Mouse (Mus musculus): ENCODE measurements at regions not wholly inside any gene's neighbourhood (a gene's known extent, or its start where the extent isn't known, plus 50 kb on each side); places are given as distances from the start of the nearest gene placed in this dataset.

- no peak for DNase-seq
Measured at GRCm38 (mm10) chr9:34323571-34323970, 162.1 kb upstream of the Kirrel3 start.

- DNase-seq, result no peak
Measured at GRCm38 (mm10) chr9:34328723-34329122, 157.0 kb upstream of the Kirrel3 start.

DNA sequence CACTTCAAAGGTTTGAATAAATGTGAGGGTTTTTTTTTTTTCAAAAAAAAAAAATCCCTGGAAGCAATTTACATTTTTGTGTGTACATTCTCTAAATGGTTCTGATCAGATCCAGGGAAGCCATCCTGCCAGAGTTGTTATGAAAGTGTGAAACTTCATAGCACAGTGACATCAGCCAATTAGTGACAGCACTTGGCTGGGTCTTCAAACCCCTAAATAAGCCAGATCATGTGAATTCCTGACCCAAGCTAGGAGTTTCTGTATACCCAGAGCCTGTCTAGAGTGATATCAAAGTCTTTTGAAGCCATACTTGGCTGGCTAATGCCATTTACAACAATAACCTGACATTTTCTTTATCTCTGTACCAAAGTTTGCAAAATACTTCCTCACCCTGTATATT, 151.6 kb upstream of the Kirrel3 start:
- DNase-seq, result no peak

DNA sequence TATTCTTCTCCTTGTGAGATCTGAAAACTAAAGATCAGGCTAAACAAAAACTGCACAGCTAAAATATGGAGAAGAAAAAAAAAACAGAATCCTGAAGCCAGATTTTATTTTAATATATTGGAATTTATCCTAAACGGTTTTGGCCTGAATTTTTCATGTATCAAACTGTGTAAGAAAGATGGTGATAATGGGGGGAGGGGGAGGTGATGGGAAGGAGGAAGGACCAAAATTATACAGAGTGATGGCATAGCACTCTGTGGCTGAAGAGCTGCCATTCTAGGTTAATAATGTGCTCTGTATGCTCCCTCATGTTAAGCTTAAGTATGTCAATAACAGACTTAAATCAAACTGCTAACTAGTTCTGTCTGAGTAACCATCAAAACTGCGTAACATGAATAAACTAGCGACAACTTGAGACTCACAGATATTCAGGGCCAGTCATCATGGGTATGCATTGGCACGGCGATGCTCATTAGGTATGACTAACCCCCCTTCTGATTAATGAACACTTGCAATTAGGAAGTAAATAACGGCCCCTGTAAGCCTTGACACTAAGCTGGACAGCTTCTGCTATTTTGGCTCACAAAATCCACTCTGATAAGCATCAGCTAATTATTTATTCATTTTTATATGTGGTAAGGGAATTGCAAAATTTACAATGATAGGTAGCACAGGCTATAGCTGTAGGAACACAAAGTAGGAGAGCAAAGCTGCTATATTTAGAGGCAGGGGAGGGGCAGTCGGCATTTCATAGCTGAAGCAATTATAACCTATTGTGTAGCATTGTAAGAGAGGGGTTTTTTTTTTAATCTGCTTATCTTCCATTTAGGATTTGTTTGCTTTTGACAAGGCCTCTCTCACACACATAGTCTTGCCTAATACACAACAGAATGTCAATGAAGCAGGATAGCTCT, 150.9 kb upstream of the Kirrel3 start:
- no peak for DNase-seq

DNA sequence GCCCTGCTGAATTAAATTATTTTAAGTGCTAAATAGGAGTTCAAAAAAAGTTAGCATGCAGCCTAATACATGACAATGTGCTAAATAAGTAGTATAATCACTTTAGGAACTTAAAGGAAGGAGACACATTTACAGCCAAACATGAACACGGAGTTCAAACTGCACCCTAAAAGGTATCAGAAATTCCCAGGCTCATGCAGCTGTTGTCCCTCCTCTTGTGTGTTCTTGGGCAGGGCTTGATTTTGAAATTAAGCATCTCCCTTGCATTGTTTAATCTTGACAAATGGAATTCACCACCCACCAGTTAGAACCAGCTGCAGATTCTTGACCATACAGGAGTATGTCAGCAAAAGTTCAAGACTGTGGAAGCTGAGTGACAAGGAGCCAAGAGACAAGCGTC, 137.3 kb upstream of the Kirrel3 start:
- DNase-seq, result no peak

DNA sequence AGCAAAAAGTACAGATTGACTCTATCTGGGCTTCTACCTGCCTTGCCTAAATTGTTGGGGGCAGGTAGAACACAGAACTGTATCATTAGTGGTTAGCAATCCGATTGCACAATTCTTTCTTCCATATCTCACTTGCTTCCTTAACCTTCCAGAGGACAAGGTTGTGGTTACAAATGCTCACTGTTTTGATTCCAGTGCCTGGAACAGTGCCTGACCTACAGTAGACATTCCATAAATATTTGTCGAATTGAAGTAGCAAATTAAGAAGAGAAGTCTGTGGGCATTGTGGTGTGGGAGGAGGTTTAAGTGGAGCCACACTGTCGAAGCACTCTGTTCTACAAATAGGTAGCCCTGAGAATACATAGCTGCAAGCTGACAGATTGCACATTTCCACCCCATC, 135.7 kb upstream of the Kirrel3 start:
- DNase-seq, result no peak

GRCm38 (mm10) chr9:34353744-34354143, 131.9 kb upstream of the Kirrel3 start:
- DNase-seq, result no peak

DNA sequence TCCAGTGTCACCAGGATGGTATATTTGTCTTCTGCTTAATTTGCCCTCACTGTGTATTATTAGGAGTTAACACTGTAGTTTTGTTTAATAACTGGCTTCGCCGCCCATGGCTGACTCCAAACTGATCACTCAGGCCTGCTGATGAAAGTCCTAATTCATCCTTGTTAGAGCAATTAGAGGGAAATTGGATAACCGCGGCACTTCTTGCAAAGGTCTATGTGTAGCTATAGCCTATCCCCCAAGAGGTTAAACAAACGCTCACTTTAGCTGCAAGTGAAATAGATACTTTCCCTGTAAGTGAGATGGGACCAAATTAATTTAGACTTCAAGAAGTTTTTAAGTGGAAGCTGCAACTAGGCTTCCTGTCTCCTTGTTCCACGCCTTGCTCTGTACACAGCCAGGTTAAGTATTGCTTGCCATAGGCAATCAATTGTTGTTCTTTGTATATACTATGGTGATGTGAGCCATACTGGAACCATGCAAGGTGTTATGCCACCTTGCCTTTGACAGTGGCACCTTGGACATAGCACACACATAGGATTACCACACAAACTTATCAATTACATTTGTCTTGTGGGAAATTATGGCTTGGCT, 130.9 kb upstream of the Kirrel3 start:
- DNase-seq, result no peak

DNA sequence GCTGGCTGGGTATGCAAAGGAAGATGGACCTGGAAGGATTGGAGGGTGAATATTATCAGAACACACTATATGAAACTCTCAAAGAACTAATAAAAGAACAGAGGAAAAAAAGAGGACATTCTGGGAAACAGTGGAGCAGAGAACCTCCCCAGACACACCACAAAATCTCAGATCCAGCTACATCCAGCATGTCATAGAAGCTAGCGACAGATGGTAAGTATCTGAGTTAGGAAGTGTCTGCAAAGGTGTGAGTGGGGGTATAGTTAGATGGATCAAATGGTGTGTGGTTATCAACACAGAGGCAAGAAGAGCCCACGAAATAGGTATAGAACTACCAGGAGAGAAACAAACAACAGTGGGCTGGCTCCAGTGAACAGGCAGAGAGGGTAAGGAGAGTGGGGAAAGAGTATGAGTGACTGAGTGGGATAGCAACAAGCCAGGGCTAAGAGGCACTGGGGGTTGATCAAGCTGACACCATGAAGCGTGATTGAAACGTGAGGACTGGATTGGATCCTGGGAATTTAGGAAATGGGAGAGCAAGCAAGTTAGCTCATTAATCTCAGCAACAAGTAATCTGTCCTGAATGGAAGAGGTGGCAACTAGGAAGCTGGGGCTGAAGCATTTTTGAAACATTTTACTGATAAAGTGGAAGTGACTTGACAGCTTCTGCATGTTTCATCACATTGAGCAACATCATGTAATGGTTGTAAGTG, 114.9 kb upstream of the Kirrel3 start:
- no peak for DNase-seq

DNA sequence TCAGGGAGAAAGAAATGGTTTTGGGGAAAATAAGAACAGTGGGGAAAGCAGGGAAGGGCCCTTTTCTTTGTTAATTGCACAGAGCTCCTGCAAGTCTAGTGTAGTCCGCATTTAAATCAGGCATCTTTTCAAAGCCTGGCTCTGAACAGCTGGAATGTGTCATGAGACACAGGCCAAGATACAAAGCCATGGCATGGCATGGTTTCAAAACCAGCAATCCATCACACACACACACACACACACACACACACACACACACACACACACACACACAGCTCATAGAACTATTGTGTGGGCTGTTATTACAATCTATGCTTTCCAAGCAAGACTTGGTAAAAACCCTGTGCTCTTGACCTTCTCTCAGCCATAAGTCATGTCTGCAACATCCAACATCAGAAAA, 110.5 kb upstream of the Kirrel3 start:
- DNase-seq, result no peak

GRCm38 (mm10) chr9:34380008-34380407, 105.7 kb upstream of the Kirrel3 start:
- no peak for DNase-seq

GRCm38 (mm10) chr9:34381601-34382000, 104.1 kb upstream of the Kirrel3 start:
- DNase-seq, result no peak

- no peak for DNase-seq
Measured at GRCm38 (mm10) chr9:34382208-34382607, 103.5 kb upstream of the Kirrel3 start.

DNA sequence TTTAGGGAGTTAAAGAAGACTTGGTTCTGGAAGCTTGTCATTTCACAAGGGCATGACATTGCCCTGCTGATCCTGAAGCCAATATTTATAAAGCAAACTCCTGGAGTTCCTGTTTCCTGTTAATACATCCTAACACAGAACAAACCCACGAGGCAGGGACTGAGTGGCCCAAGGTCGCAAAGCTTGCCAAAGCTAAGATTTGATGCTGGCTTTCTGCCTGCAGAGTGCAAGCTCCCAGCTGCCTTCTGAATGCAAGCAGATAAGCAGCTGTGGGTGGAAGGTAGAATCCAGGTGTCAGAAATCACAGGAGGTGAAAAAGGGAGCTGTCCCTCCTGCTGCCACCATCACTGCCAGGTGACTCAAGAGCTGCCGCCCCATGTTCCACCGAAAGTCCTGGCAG, 99.6 kb upstream of the Kirrel3 start:
- DNase-seq, result no peak

DNA sequence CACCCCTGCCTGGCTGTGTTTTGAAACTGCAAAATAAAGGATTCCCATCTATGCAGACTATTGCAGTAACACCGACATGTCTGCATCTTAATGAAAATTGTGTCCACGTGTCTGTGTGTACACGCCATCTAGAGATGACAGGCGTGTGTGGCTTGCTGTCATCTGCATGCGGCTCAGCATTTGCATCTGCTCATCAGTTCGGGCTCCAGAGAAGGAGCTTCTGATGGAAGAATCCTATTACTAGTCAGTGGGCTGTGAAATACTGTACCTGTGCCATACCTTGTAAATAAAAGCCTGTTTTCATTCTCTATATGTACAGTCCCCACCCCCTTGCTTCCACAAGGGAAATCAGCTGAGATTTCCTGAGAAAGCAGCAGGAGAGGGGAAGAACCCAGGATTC, 92.7 kb upstream of the Kirrel3 start:
- DNase-seq, result no peak

GRCm38 (mm10) chr9:34395839-34396804, 89.6 kb upstream of the Kirrel3 start:
- no peak for DNase-seq

GRCm38 (mm10) chr9:34411699-34412098, 74.0 kb upstream of the Kirrel3 start:
- DNase-seq, result no peak

- DNase-seq, result no peak
Measured at GRCm38 (mm10) chr9:34416153-34416552, 69.5 kb upstream of the Kirrel3 start.

DNA sequence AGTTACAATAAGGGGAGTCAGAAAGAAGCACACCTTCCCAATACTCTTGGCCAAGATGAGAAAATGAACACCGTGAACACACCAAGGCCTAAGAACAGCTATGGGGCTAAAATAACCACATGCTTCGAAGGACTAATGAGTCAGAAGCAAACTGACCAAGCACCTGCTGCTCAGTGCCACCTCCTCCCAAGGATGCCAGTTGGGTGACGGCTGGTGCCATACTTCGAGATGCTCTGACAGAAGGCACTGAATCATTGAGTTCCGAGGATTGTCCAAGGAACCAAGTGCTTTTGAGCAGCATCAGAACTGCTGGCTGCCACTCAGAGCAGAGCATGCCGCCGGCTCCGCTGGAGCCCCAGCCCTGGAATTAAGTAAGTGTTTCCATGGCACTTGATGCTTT, 67.6 kb upstream of the Kirrel3 start:
- no peak for DNase-seq

GRCm38 (mm10) chr9:34421956-34422355, 63.7 kb upstream of the Kirrel3 start:
- DNase-seq, result no peak

DNA sequence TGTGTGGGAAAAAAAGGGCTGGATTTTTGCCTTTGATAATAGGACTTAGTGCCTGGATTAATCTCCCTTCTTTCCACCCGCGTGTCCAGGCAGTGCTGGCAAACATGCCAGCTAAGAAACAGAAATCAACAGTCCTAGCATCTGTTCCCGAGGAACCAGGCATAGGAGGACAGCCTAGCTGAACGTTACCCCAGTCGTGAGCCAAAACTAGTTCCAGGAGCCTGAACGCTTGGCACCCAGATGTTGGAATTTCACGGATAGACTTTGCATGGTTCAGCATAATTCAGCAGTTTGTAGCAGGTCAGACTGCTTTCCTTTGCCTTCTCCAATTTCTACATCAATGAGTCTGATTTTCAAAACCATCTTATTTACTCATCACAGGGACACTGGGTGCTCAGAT, 62.6 kb upstream of the Kirrel3 start:
- DNase-seq, result no peak

DNA sequence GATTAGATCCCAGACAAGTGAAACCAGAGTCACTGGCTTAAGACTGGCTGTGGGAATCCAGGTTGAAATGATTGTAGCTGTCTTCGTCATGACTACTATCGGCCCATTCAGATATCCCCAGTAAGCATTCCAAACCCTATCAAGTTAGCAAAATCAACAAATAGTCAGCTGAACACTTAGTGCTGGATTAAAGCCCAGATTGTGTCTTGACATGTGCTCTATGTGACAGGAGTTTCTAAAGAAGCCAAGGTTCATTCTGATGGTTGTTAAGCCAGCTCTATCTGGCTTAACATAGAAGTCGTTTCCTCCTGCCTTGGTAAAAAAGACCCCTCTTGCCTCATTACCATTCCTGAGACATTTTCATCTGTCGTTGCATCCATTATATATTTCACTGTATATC, 59.1 kb upstream of the Kirrel3 start:
- no peak for DNase-seq

DNA sequence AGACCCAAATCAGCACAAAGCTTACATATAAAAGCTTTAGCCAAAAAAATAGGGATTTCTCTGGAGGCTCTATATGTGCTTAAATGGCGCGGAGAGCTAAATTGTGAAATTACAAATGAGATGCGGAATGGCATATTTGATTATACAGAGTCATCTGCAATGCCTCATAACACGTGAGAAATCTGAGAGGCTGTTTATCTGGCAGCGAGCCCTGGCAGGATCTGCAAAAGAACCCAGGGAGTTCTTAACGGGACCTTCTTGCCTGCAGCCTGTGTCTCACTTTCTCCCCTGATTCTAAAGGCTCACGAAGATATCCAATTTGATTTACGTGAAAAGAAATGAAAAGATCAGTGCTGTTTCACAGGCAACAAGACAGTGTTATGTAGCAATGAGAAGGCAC, 58.0 kb upstream of the Kirrel3 start:
- DNase-seq, result no peak
